Mouse (Mus musculus) heart, embryonic 13.5 days (tissue): Measurements from ENCODE around the gene Ifit3. TPM values are rescaled to one million over a fixed set of nuclear protein-coding genes. Genes with fewer than 3 reads are reported as not detected.
A peak's percentile ranks its signal among the peaks of the same experiment; 100 is the strongest.
"Not testable (repeated sequence)": the region's sequence is repeated elsewhere in the genome, so short reads cannot be mapped to it uniquely, and the experiment has no call there.

Experiments
- ATAC-seq: fragments of 200-750 bp; cut with Nextera tagmentation; 2 replicates; pipeline ENCODE4 v1.8.0; 2017; ENCODE audit warnings: moderate TSS enrichment; ENCODE audit not compliant: insufficient number of reproducible peaks, low FRiP score, low TSS enrichment; ENCODE audit errors: extremely low read depth
- H3K27ac ChIP-seq: fragments of 300-500 bp; sonication (generic); replicated peaks from 2 replicates; pipeline ENCODE4 v1.5.1; 2015; ENCODE audit warnings: moderate library complexity, mild to moderate bottlenecking, inconsistent platforms
- H3K27me3 ChIP-seq: fragments of 300-500 bp; sonication (generic); replicated peaks from 2 replicates; pipeline ENCODE4 v1.6.1; 2015; ENCODE audit warnings: mild to moderate bottlenecking, inconsistent platforms
- H3K36me3 ChIP-seq: fragments of 300-500 bp; sonication (generic); 2 replicates; pipeline ENCODE4 v1.6.1; 2015; ENCODE audit warnings: mild to moderate bottlenecking, inconsistent platforms
- H3K4me1 ChIP-seq: fragments of 300-500 bp; sonication (generic); 2 replicates; pipeline ENCODE4 v1.6.1; 2015; ENCODE audit warnings: inconsistent platforms
- H3K4me2 ChIP-seq: fragments of 300-500 bp; sonication (generic); 2 replicates; pipeline ENCODE4 v1.6.1; 2015; ENCODE audit warnings: inconsistent platforms, mild to moderate bottlenecking, moderate library complexity
- H3K4me3 ChIP-seq: fragments of 300-500 bp; sonication (generic); 2 replicates; pipeline ENCODE4 v1.5.1; 2015; ENCODE audit warnings: moderate library complexity, mild to moderate bottlenecking, inconsistent platforms
- H3K9ac ChIP-seq: fragments of 300-500 bp; sonication (generic); 2 replicates; pipeline ENCODE4 v1.6.1; 2015; ENCODE audit warnings: inconsistent platforms, mild to moderate bottlenecking, moderate library complexity
- H3K9me3 ChIP-seq: fragments of 300-500 bp; sonication (generic); 2 replicates; pipeline ENCODE4 v1.6.1; 2016; ENCODE audit warnings: inconsistent platforms
- WGBS: fragments of 180-500 bp; shearing (Covaris S2); methylation state at CpG from one replicate; pipeline ENCODE4 v1.1.7; 2015; ENCODE audit warnings: mixed read lengths; 5-methylcytosine and 5-hydroxymethylcytosine counted together
- polyA plus RNA-seq: library from polyadenylated mRNA; unstranded; fragments of >200 nt; fragmentation: Nextera tagmentation; extraction: Ambion mirVana; gene quantifications from 2 replicates; pipeline ENCODE4 v1.2.1, GENCODE M21; 2015

Ifit3 gene
- 1.5 and 1.6 TPM in 2 replicates for polyA plus RNA-seq

- ATAC-seq = not testable (repeated sequence)
- 34% methylated on average over 2 of the region's 2 CpGs for WGBS
These were observed at the start of gene Ifit3 for GRCm38 (mm10) chr19:34583126-34583766. Gene Ifit3 (plus strand): TSS chr19:34583531.

GRCm38 (mm10) chr19:34539422-34539821 lies 43.9 kb upstream of the Ifit3 start:
- ATAC-seq = no peak
- Histone ChIP-seq H3K27me3 (no peaks in the 10 kb centered on the region), H3K4me1 (no peaks in the 10 kb centered on the region), H3K9ac (no peak overlapping the region), H3K4me2 (no peak overlapping the region), H3K9me3 (peaks cover 4% of the 10 kb centered on the region; the same call in 1 of the 2 replicates), H3K4me3 (no peak overlapping the region), H3K27ac (no peak overlapping the region), H3K36me3 (no peaks in the 10 kb centered on the region)
- WGBS = 68% methylated on average over 1 of the region's 1 CpGs

More at GRCm38 (mm10) chr19:34583126-34583766, at the start of gene Ifit3:
- H3K9ac ChIP-seq, H3K4me1 ChIP-seq, H3K27me3 ChIP-seq, H3K4me2 ChIP-seq, H3K4me3 ChIP-seq, H3K36me3 ChIP-seq, H3K9me3 ChIP-seq, H3K27ac ChIP-seq: not testable (repeated sequence)

DNA sequence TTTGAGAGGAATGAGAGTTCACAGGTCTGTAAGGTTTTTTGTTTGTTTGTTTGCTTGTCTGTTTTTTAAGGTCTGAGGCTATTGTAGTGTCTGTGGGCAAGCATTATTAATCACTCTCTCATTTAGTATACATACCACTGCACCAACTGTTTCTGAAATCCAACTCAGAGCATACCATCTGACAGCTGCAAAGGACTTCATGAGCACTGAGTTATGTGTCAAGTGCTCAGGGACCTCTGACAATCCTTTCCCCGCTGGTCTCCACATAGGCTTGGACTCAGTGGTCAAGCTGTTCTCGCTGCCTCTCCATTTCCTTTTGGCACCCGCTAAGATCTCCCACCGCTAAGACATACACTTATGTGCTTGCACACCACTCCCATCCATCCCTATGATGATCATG lies 37.1 kb upstream of the Ifit3 start:
- H3K9me3 ChIP-seq = no peaks in the 10 kb centered on the region
- no peak overlapping the region for H3K27ac ChIP-seq
- H3K9ac ChIP-seq = no peak overlapping the region
- no peak overlapping the region for H3K4me3 ChIP-seq
- no peaks in the 10 kb centered on the region for H3K27me3 ChIP-seq
- no peak overlapping the region for H3K4me2 ChIP-seq
- peaks cover 11% of the 10 kb centered on the region for H3K4me1 ChIP-seq
- H3K36me3 ChIP-seq = no peaks in the 10 kb centered on the region
- WGBS = 74% methylated on average over 4 of the region's 4 CpGs
- no peak for ATAC-seq

DNA sequence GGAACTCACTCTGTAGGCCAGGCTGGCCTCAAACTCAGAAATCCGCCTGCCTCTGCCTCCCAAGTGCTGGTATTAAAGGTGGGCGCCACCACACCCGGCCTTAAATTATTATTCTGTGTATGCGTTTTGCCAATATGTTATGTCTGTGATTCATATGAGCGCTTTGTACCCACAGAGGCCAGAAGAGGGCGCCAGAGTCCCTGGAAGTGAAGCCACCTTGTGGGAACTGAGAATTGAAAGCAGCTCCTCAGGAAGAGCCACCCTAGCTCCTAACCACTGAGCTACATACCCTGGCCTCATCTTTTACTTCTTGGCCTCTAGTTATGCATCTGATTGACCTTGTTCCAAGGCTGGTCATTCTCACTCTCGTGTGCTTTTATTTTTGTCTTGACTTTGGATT lies 35.4 kb upstream of the Ifit3 start:
- no peak overlapping the region for H3K27ac ChIP-seq
- peaks cover 25% of the 10 kb centered on the region for H3K4me1 ChIP-seq
- H3K4me3 ChIP-seq = no peak overlapping the region
- WGBS = 27% methylated on average over 7 of the region's 7 CpGs
- no peaks in the 10 kb centered on the region for H3K36me3 ChIP-seq
- ATAC-seq = no peak
- no peak overlapping the region for H3K4me2 ChIP-seq
- H3K9ac ChIP-seq = no peak overlapping the region
- no peaks in the 10 kb centered on the region for H3K27me3 ChIP-seq
- no peaks in the 10 kb centered on the region for H3K9me3 ChIP-seq

DNA sequence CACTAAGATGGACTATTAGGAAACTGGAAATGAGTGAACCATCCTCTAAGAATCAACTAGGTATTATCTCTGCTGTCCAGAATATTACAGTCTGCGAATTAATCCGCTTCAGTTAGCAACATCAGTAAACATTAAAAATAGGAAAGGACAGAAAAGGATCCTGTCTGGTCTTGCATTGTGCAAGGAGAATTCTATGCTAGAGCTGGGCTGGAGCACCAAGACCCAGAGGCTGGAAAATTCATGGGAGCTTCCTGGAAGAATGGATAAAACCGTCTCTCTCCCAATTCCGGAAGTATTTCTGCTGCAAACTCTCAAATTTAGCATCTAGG lies 33.2 kb upstream of the Ifit3 start:
- no peak for ATAC-seq
- peaks cover 37% of the 10 kb centered on the region for H3K4me1 ChIP-seq
- no peaks in the 10 kb centered on the region for H3K36me3 ChIP-seq
- peak overlapping the region; percentile 75 for H3K9ac ChIP-seq
- peak overlapping the region; percentile 74 for H3K4me2 ChIP-seq
- 32% methylated on average over 4 of the region's 4 CpGs for WGBS
- H3K27ac ChIP-seq = peak overlapping the region; percentile 65; the same call in 1 of the 2 replicates
- H3K4me3 ChIP-seq = peak overlapping the region; percentile 61
- no peaks in the 10 kb centered on the region for H3K9me3 ChIP-seq
- no peaks in the 10 kb centered on the region for H3K27me3 ChIP-seq

DNA sequence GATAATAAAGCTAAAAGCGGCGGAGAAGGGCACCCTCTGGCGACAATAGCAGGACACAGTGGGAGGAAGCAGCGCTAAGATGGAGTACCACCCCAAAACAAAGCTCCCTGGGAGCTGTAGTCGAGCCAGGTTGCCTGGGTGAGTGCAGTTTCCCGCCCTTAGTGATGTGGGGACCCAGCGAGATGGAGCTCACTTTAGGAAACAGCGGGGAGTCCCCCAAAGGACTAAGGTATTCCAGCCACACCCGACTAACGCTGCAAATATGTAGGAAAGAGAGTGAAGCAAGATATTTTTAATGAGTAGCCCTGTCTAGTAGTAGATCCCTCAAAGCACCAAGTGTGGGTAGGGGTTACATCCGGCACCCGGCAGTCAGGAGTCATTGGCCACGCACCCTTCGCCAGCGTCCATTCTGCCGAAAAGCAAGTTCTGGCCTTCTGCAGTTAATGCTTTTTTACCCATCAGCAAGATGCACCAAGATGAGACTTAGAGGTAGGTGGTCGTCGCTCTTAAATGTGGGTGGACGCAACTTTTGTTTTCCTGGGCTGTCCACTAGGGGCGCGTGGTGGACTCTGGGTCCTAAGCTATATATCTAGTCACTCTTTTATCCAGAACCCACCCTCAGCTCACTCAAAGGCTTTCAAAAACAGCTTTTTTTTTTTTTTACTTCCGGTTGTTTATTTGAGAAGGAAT lies 32.7 kb upstream of the Ifit3 start, which contains the start of gene Ifit2:
TSS of gene Ifit2 (plus strand) at position 161 of the 690 bp plus-strand sequence.
- H3K27me3 ChIP-seq = no peaks in the 10 kb centered on the region
- peak within 1 kb of the TSS; percentile 87 for H3K27ac ChIP-seq
- no peaks in the 10 kb centered on the region for H3K9me3 ChIP-seq

GRCm38 (mm10) chr19:34551981-34552380 lies 31.4 kb upstream of the Ifit3 start:
- peak overlapping the region; percentile 29 for H3K4me3 ChIP-seq
- H3K27me3 ChIP-seq = no peaks in the 10 kb centered on the region
- no peak for ATAC-seq
- WGBS = 34% methylated on average over 5 of the region's 5 CpGs
- peak overlapping the region; percentile 74 for H3K4me2 ChIP-seq
- H3K9ac ChIP-seq = peak overlapping the region; percentile 56
- no peaks in the 10 kb centered on the region for H3K36me3 ChIP-seq
- H3K27ac ChIP-seq = peak overlapping the region; percentile 87
- peaks cover 42% of the 10 kb centered on the region for H3K4me1 ChIP-seq
- H3K9me3 ChIP-seq = no peaks in the 10 kb centered on the region

More for the DNA sequence above, 32.7 kb upstream of the Ifit3 start, which contains the start of gene Ifit2:
- H3K9ac ChIP-seq = peak within 1 kb of the TSS; percentile 75
- peak within 1 kb of the TSS; percentile 61 for H3K4me3 ChIP-seq
- peak within 1 kb of the TSS; percentile 74 for H3K4me2 ChIP-seq
- peaks cover 37% of the 10 kb centered on the region for H3K4me1 ChIP-seq
- ATAC-seq = peak; percentile 37; the same call in 1 of the 2 replicates
- 1% methylated on average over 22 of the region's 22 CpGs for WGBS
- H3K36me3 ChIP-seq = no peaks in the 10 kb centered on the region

DNA sequence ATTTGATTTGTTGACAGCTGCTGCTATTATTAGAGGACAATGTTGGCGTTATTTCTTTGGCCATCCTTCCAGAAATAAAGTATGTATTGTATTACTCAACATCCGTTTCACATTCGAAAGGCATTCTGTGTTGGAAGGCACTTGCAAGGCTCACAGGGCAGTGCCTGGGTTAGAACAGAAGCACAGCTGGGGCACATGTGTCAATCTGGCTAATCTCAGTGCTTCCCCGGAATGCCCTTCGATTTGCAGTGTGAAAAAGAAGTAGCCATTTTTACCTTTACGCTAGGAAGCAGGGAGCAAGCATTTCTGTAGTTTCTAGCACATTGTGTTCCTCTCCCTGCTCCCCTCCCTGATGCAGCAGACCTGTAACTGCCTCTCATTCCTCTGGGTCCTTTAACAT lies 30.3 kb upstream of the Ifit3 start:
- WGBS = 32% methylated on average over 6 of the region's 6 CpGs
- peak overlapping the region; percentile 29 for H3K4me3 ChIP-seq
- H3K4me1 ChIP-seq = peaks cover 42% of the 10 kb centered on the region
- H3K27ac ChIP-seq = peak overlapping the region; percentile 87
- peak overlapping the region; percentile 74 for H3K4me2 ChIP-seq
- peak overlapping the region; percentile 65 for H3K9ac ChIP-seq
- H3K9me3 ChIP-seq = no peaks in the 10 kb centered on the region
- H3K36me3 ChIP-seq = no peaks in the 10 kb centered on the region
- H3K27me3 ChIP-seq = no peaks in the 10 kb centered on the region
- ATAC-seq = no peak

GRCm38 (mm10) chr19:34553522-34553921 lies 29.8 kb upstream of the Ifit3 start:
- Histone ChIP-seq H3K4me2 (peak overlapping the region; percentile 74), H3K4me1 (peaks cover 42% of the 10 kb centered on the region), H3K27me3 (no peaks in the 10 kb centered on the region), H3K9me3 (no peaks in the 10 kb centered on the region), H3K27ac (peak overlapping the region; percentile 87), H3K4me3 (peak overlapping the region; percentile 29), H3K36me3 (no peaks in the 10 kb centered on the region), H3K9ac (peak overlapping the region; percentile 65)
- no peak for ATAC-seq
- WGBS = 49% methylated on average over 3 of the region's 3 CpGs

GRCm38 (mm10) chr19:34554061-34554460 lies 29.3 kb upstream of the Ifit3 start:
- ATAC-seq = no peak
- Histone ChIP-seq H3K4me2 (peak overlapping the region; percentile 74; the same call in 1 of the 2 replicates), H3K9me3 (no peaks in the 10 kb centered on the region), H3K27ac (no peak overlapping the region), H3K36me3 (no peaks in the 10 kb centered on the region), H3K9ac (no peak overlapping the region), H3K4me1 (peaks cover 42% of the 10 kb centered on the region), H3K4me3 (no peak overlapping the region), H3K27me3 (no peaks in the 10 kb centered on the region)

DNA sequence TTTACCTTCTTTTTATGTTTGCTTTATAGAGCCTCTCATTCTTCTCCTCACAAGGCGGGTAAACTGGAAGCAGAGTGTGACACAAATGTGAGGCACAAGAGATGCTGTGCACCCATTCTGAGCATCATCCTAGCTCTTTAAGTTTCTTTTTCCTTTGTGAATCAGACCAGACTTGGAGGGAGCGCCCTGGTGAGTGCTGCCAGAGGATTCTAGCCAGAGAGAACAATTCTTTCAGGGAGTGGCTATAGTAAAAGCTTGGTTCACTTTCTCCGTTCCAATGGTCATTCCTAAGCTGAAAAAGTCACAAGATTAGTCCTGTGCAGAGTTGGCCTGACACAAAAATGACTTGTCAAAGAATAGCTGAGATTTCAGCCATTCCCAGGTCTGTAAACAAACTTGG lies 26.7 kb upstream of the Ifit3 start:
- ATAC-seq = no peak
- Histone ChIP-seq H3K4me1 (peaks cover 34% of the 10 kb centered on the region), H3K9ac (0 out of 2 replicates have a peak overlapping the region, but pooled peaks have one; percentile 17), H3K27me3 (no peaks in the 10 kb centered on the region), H3K27ac (peak overlapping the region; percentile 39; the same call in 1 of the 2 replicates), H3K4me2 (no peak overlapping the region), H3K36me3 (no peaks in the 10 kb centered on the region), H3K9me3 (no peaks in the 10 kb centered on the region), H3K4me3 (no peak overlapping the region)
- WGBS = 53% methylated on average over 3 of the region's 3 CpGs
